ENCODE assay signal across 22 mouse cellular contexts in genomic region chr5:149659414-149659780, GRCm38 (mm10). TPM values are rescaled to one million over a fixed set of nuclear protein-coding genes. Genes with fewer than 3 reads are reported as not detected.
DNase-seq lines count a peak whose midpoint lies in the region; ATAC-seq lines count a peak whose summit lies in the region.
"Had no signal": no experiment of that assay in that cellular context is flagged by ENCODE, and none has a peak within 500 bp of the region (broad histone marks: within the 10 kb centered on the region; RNA-seq: fewer than 3 reads in every experiment).

No protein-coding gene starts in this region.

- no peaks in the 10 kb centered on the region for H3K36me3 ChIP-seq in midbrain, embryonic 16.5 days (ENCODE audit: control insufficient read depth, insufficient read depth, low read length)
- no peaks in the 10 kb centered on the region for H3K36me3 ChIP-seq in midbrain, embryonic 11.5 days (ENCODE audit: control insufficient read depth, insufficient read depth, low read length)
- H3K36me3 ChIP-seq in forebrain, embryonic 15.5 days: no peaks in the 10 kb centered on the region
- H3K36me3 ChIP-seq: embryonic facial prominence, embryonic 12.5 days; embryonic facial prominence, embryonic 15.5 days; hindbrain, embryonic 12.5 days; hindbrain, embryonic 15.5 days had no signal

- no peak overlapping the region for H3K4me3 ChIP-seq in midbrain, embryonic 16.5 days (ENCODE audit: low read depth, low read length)
- no peak overlapping the region for H3K4me3 ChIP-seq in midbrain, embryonic 11.5 days (ENCODE audit: low read depth, low read length)
- no peak overlapping the region for H3K4me3 ChIP-seq in forebrain, embryonic 15.5 days
- H3K4me3 ChIP-seq: embryonic facial prominence, embryonic 12.5 days; embryonic facial prominence, embryonic 15.5 days; hindbrain, embryonic 12.5 days; hindbrain, embryonic 15.5 days had no signal

- H3K27me3 ChIP-seq in midbrain, embryonic 16.5 days (ENCODE audit: control insufficient read depth, insufficient read depth, low read depth, low read length): no peaks in the 10 kb centered on the region
- H3K27me3 ChIP-seq in midbrain, embryonic 11.5 days (ENCODE audit: control insufficient read depth, insufficient read depth, low read length): no peaks in the 10 kb centered on the region
- H3K27me3 ChIP-seq in forebrain, embryonic 15.5 days: no peaks in the 10 kb centered on the region
- H3K27me3 ChIP-seq: embryonic facial prominence, embryonic 12.5 days; embryonic facial prominence, embryonic 15.5 days; hindbrain, embryonic 12.5 days; hindbrain, embryonic 15.5 days had no signal

- H3K9ac ChIP-seq in midbrain, embryonic 16.5 days (ENCODE audit: low read depth, low read length): no peak overlapping the region
- H3K9ac ChIP-seq in midbrain, embryonic 11.5 days (ENCODE audit: low read length): no peak overlapping the region
- no peak overlapping the region for H3K9ac ChIP-seq in forebrain, embryonic 15.5 days (replicated peaks)
- H3K9ac ChIP-seq: embryonic facial prominence, embryonic 12.5 days; embryonic facial prominence, embryonic 15.5 days; hindbrain, embryonic 12.5 days; hindbrain, embryonic 15.5 days had no signal

- no peaks in the 10 kb centered on the region for H3K4me1 ChIP-seq in midbrain, embryonic 16.5 days (ENCODE audit: control insufficient read depth, insufficient read depth, low read length)
- no peaks in the 10 kb centered on the region for H3K4me1 ChIP-seq in midbrain, embryonic 11.5 days (ENCODE audit: control insufficient read depth, insufficient read depth, low read length)
- no peaks in the 10 kb centered on the region for H3K4me1 ChIP-seq in forebrain, embryonic 15.5 days
- H3K4me1 ChIP-seq: embryonic facial prominence, embryonic 12.5 days; embryonic facial prominence, embryonic 15.5 days; hindbrain, embryonic 15.5 days had no signal

- DNase-seq in midbrain, embryonic 11.5 days (ENCODE audit: low spot score, missing footprints): no peak
- peak; percentile 68 for DNase-seq in MEL-GATA-1-ER (ENCODE audit: extremely low read depth, low read depth)
- no peak for DNase-seq in urinary bladder, postnatal 36 days (ENCODE audit: low spot score in 2 of 2)
- DNase-seq: adrenal gland, adult 2 months; adrenal gland, postnatal 14 days; cerebellum, adult 11-12 months; cerebellum, adult 8-10 months; cerebellum, postnatal 10 days; cerebellum, postnatal 36 days; gastrocnemius, postnatal 10 days; gastrocnemius, postnatal 36 days; heart, adult 11 months had no signal

- ATAC-seq in midbrain, embryonic 16.5 days: 0 out of 2 replicates have a peak, but pooled peaks have one; percentile 28
- no peak for ATAC-seq in midbrain, embryonic 11.5 days (ENCODE audit: low FRiP score)
- 0 out of 2 replicates have a peak, but pooled peaks have one; percentile 30 for ATAC-seq in granulocyte monocyte progenitor cell, adult 5-6 weeks (replicated peaks; ENCODE audit: poor library complexity, severe bottlenecking)
- ATAC-seq in forebrain, embryonic 15.5 days (replicated peaks): no peak
- ATAC-seq: CD4-positive, CD25-positive, alpha-beta regulatory T cell, adult 4 months; forebrain, embryonic 14.5 days had no signal

- H3K4me2 ChIP-seq in midbrain, embryonic 16.5 days (ENCODE audit: low read length): no peak overlapping the region
- H3K4me2 ChIP-seq in midbrain, embryonic 11.5 days: no peak overlapping the region
- no peak overlapping the region for H3K4me2 ChIP-seq in forebrain, embryonic 15.5 days (replicated peaks)
- H3K4me2 ChIP-seq: embryonic facial prominence, embryonic 12.5 days; embryonic facial prominence, embryonic 15.5 days; heart, embryonic 11.5 days; hindbrain, embryonic 12.5 days; hindbrain, embryonic 15.5 days had no signal

- 51% methylated on average over 9 of the region's 9 CpGs for WGBS in midbrain, embryonic 16.5 days
- WGBS in midbrain, embryonic 11.5 days: 66% methylated on average over 8 of the region's 9 CpGs
- 77% methylated on average over 9 of the region's 9 CpGs for WGBS in forebrain, embryonic 15.5 days

- H3K9me3 ChIP-seq in midbrain, embryonic 16.5 days (replicated peaks; ENCODE audit: control insufficient read depth, low read length, poor library complexity, severe bottlenecking): no peaks in the 10 kb centered on the region
- H3K9me3 ChIP-seq in midbrain, embryonic 11.5 days (ENCODE audit: control insufficient read depth, low read length): no peaks in the 10 kb centered on the region
- no peaks in the 10 kb centered on the region for H3K9me3 ChIP-seq in forebrain, embryonic 15.5 days
- H3K9me3 ChIP-seq: embryonic facial prominence, embryonic 12.5 days; embryonic facial prominence, embryonic 15.5 days; hindbrain, embryonic 12.5 days; hindbrain, embryonic 15.5 days had no signal

- no peak overlapping the region for H3K27ac ChIP-seq in midbrain, embryonic 16.5 days (ENCODE audit: low read length)
- no peak overlapping the region for H3K27ac ChIP-seq in midbrain, embryonic 11.5 days (ENCODE audit: low read depth, low read length)
- H3K27ac ChIP-seq in forebrain, embryonic 15.5 days (replicated peaks): no peak overlapping the region
- H3K27ac ChIP-seq: embryonic facial prominence, embryonic 12.5 days; embryonic facial prominence, embryonic 15.5 days; hindbrain, embryonic 12.5 days; hindbrain, embryonic 15.5 days had no signal

RNA-seq across cellular contexts. Expression of gene B3glct, which starts 18.6 kb away (rescaled TPM):
- 17.5 and 18.5 TPM in 2 replicates for polyA plus RNA-seq in midbrain, embryonic 16.5 days (2015; fragmentation: Nextera tagmentation; extraction: Ambion mirVana)
- polyA plus RNA-seq in midbrain, embryonic 11.5 days (2014; fragmentation: Nextera tagmentation; extraction: Ambion mirVana): 16.0 and 18.7 TPM in 2 replicates
- 10.4 and 14.2 TPM in 2 replicates for total RNA-seq in granulocyte monocyte progenitor cell, adult 5-6 weeks (2014; fragmentation: Nextera tagmentation)
- 4.8 and 10.1 TPM in 2 replicates for total RNA-seq in granulocyte monocyte progenitor cell, adult 5-6 weeks (2017)
- polyA plus RNA-seq in forebrain, embryonic 15.5 days (2015; fragmentation: Nextera tagmentation; extraction: Ambion mirVana): 12.8 and 13.2 TPM in 2 replicates

RNA-seq across cellular contexts. Expression of gene Hsph1, which starts 23.2 kb away (rescaled TPM):
- 103 and 128 TPM in 2 replicates for polyA plus RNA-seq in midbrain, embryonic 16.5 days (2015; fragmentation: Nextera tagmentation; extraction: Ambion mirVana)
- polyA plus RNA-seq in midbrain, embryonic 11.5 days (2014; fragmentation: Nextera tagmentation; extraction: Ambion mirVana): 131 and 145 TPM in 2 replicates
- 44.5 and 46.7 TPM in 2 replicates for total RNA-seq in granulocyte monocyte progenitor cell, adult 5-6 weeks (2014; fragmentation: Nextera tagmentation)
- 27.7 and 42.5 TPM in 2 replicates for total RNA-seq in granulocyte monocyte progenitor cell, adult 5-6 weeks (2017)
- polyA plus RNA-seq in forebrain, embryonic 15.5 days (2015; fragmentation: Nextera tagmentation; extraction: Ambion mirVana): 108 and 112 TPM in 2 replicates

Comparison
In these comparisons a context has a peak if more than half of its experiments do, and no peak if none do; other contexts are left out.
1. ATAC-seq: peak in midbrain, embryonic 16.5 days (single experiment) and granulocyte monocyte progenitor cell, adult 5-6 weeks (single experiment); none in midbrain, embryonic 11.5 days (single experiment) and forebrain, embryonic 15.5 days (single experiment).